Mouse (Mus musculus) CD4-positive, CD25-positive, alpha-beta regulatory T cell, adult 4 months (primary cell): ENCODE measurements around the gene Olfr279. TPM values are rescaled to one million over a fixed set of nuclear protein-coding genes. Genes with fewer than 3 reads are reported as not detected.

Source experiments
- polyA plus RNA-seq, 2 experiments: library from polyadenylated mRNA; unstranded; fragments of 100-300 nt; shearing (Covaris generic); gene quantifications; one replicate each; pipeline ENCODE4 v1.2.1; 2017

Olfr279 gene
- polyA plus RNA-seq, 2 experiments from 2014 or later = not detected

Other genes with a start within 250 kb of the Olfr279 start
- gene H1fnt, start 235.1 kb upstream of the Olfr279 start, polyA plus RNA-seq = not detected
- not detected for gene Zfp641, start 196.2 kb upstream of the Olfr279 start, polyA plus RNA-seq
- not detected for gene Olfr285, start 175.0 kb upstream of the Olfr279 start, polyA plus RNA-seq
- gene Olfr284, start 151.4 kb upstream of the Olfr279 start, polyA plus RNA-seq = not detected
- not detected for gene Olfr283, start 111.5 kb upstream of the Olfr279 start, polyA plus RNA-seq
- gene Olfr282, start 61.2 kb upstream of the Olfr279 start, polyA plus RNA-seq = not detected
- gene Olfr281, start 39.8 kb upstream of the Olfr279 start, polyA plus RNA-seq = not detected
- gene OR5BS1P, start 22.5 kb upstream of the Olfr279 start, polyA plus RNA-seq = not detected
- under 1 TPM in 1 of 2 experiments, not detected in 1; 0.56 TPM for gene Lalba, start 9.7 kb upstream of the Olfr279 start, polyA plus RNA-seq
- 10 to 100 TPM; 27.2 to 36.2 TPM for gene Kansl2, start 41.9 kb downstream of the Olfr279 start, polyA plus RNA-seq
- 100 to 1,000 TPM; 103 to 104 TPM for gene Ccnt1, start 78.5 kb downstream of the Olfr279 start, polyA plus RNA-seq
- gene 4930415O20Rik, start 78.6 kb downstream of the Olfr279 start, polyA plus RNA-seq = not detected
- 1 to 10 TPM; 1.1 to 1.5 TPM for gene Adcy6, start 117.7 kb downstream of the Olfr279 start, polyA plus RNA-seq
- gene Cacnb3, start 138.4 kb downstream of the Olfr279 start, polyA plus RNA-seq = not detected
- gene Ddx23, start 170.5 kb downstream of the Olfr279 start, polyA plus RNA-seq = 10 to 100 TPM; 29.4 to 29.8 TPM
- 1 to 10 TPM in 1 of 2 experiments, under 1 TPM in 1; 0.35 to 1.9 TPM for gene Rnd1, start 185.1 kb downstream of the Olfr279 start, polyA plus RNA-seq
- not detected for gene Ccdc65, start 215.8 kb downstream of the Olfr279 start, polyA plus RNA-seq
- 1 to 10 TPM in 1 of 2 experiments, under 1 TPM in 1; 0.75 to 1.0 TPM for gene Fkbp11, start 235.8 kb downstream of the Olfr279 start, polyA plus RNA-seq